Mouse (Mus musculus) testis, adult 2 months (tissue): ENCODE measurements around the gene Dennd2a.

Experiments
- CTCF ChIP-seq: fragments of 200-500 bp; IDR thresholded peaks from 2 replicates; pipeline ENCODE4 v1.5.1; 2012; ENCODE audit warnings: low read depth, mild to moderate bottlenecking, inconsistent platforms, low read length, moderate library complexity; ENCODE audit not compliant: control insufficient read depth, insufficient read depth, insufficient replicate concordance
- POLR2A ChIP-seq: fragments of 200-500 bp; IDR thresholded peaks from 2 replicates; pipeline ENCODE4 v1.6.1; 2012; ENCODE audit warnings: low read depth, mild to moderate bottlenecking, inconsistent platforms, low read length, moderate library complexity; ENCODE audit not compliant: control insufficient read depth

DNA sequence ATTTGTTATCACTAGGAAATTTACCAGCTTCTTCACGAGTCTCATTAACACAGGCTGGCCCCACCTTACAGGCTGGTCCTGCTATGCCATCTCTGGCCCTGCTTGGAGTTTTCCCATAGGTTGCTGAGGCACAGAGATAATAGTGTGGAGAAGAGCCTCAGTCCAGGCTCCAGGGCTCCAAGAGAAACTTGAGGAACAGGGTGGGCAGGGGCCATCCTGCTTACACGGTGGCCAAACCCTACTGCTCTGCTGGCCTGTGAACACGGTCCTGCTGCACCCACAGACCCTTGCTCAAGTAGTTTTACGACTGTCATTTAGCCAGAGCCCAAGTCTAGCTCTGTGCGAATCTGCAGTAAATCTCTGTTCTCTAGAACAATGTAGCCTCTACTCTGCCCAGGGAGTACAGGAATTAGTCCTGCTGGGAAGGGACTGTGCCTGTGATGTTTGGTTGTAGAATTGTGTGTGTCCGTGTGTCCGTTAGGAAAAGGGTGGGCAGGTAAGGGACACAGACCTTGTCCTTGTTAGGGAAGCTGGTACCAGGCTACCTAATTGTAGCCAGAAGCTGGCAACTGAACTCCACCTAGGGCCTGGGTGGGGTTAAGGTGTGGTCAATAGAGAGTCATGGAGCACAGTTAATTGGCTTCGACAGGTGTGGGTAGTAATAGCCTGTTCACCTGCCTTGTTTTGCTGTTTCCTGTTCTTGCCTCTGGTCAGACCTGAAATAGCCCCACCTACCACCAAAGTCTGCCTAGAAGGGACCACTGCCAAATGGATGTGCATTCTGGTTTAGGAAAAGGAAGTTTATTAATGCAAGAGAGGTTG lies 102.1 kb downstream of the Dennd2a start:
- no peak for TF ChIP-seq CTCF
- no peak for TF ChIP-seq POLR2A
